Mouse (Mus musculus): ENCODE data around the gene Sufu. TPM values are rescaled to one million over a fixed set of nuclear protein-coding genes. Genes with fewer than 3 reads are reported as not detected.

Gene Sufu
- polyA plus RNA-seq, 1 experiment from 2014 or later = 33.2 TPM

- Histone ChIP-seq H3K4me1 (replicated peaks; ENCODE audit: control insufficient read depth, insufficient read depth, low read length) (peaks cover 14% of the 10 kb centered on the region), H3K36me3 (ENCODE audit: control insufficient read depth, insufficient read depth, low read length) (no peaks in the 10 kb centered on the region), H3K4me2 (replicated peaks; ENCODE audit: low read depth, low read length) (no peak overlapping the region), H3K27ac (ENCODE audit: low read depth, low read length) (peak overlapping the region; percentile 63), H3K9me3 (ENCODE audit: control insufficient read depth, low read length) (no peaks in the 10 kb centered on the region), H3K4me3 (ENCODE audit: low read depth, low read length) (no peak overlapping the region), H3K9ac (ENCODE audit: low read depth, low read length) (no peak overlapping the region), H3K27me3 (ENCODE audit: control insufficient read depth, insufficient read depth, low read length) (no peaks in the 10 kb centered on the region)
- 38% methylated on average over 7 of the region's 7 CpGs for WGBS
- ATAC-seq (ENCODE audit: low FRiP score) (no peak), DNase-seq (ENCODE audit: low spot score) (no peak)
These were observed 50.4 kb downstream of the Sufu start for GRCm38 (mm10) chr19:46447110-46447509.

- DNase-seq (ENCODE audit: low spot score) (no peak), ATAC-seq (ENCODE audit: low FRiP score) (no peak)
- H3K4me2 ChIP-seq (replicated peaks; ENCODE audit: low read depth, low read length) = no peak overlapping the region
- WGBS = 50% methylated on average over 6 of the region's 6 CpGs
- H3K9ac ChIP-seq (ENCODE audit: low read depth, low read length) = no peak overlapping the region
- no peak overlapping the region for H3K4me3 ChIP-seq (ENCODE audit: low read depth, low read length)
- no peaks in the 10 kb centered on the region for H3K27me3 ChIP-seq (ENCODE audit: control insufficient read depth, insufficient read depth, low read length)
- peaks cover 14% of the 10 kb centered on the region for H3K4me1 ChIP-seq (replicated peaks; ENCODE audit: control insufficient read depth, insufficient read depth, low read length)
- no peaks in the 10 kb centered on the region for H3K36me3 ChIP-seq (ENCODE audit: control insufficient read depth, insufficient read depth, low read length)
- H3K27ac ChIP-seq (ENCODE audit: low read depth, low read length) = no peak overlapping the region
- H3K9me3 ChIP-seq (ENCODE audit: control insufficient read depth, low read length) = no peaks in the 10 kb centered on the region
These were observed 51.2 kb downstream of the Sufu start for GRCm38 (mm10) chr19:46447911-46448310.

DNA sequence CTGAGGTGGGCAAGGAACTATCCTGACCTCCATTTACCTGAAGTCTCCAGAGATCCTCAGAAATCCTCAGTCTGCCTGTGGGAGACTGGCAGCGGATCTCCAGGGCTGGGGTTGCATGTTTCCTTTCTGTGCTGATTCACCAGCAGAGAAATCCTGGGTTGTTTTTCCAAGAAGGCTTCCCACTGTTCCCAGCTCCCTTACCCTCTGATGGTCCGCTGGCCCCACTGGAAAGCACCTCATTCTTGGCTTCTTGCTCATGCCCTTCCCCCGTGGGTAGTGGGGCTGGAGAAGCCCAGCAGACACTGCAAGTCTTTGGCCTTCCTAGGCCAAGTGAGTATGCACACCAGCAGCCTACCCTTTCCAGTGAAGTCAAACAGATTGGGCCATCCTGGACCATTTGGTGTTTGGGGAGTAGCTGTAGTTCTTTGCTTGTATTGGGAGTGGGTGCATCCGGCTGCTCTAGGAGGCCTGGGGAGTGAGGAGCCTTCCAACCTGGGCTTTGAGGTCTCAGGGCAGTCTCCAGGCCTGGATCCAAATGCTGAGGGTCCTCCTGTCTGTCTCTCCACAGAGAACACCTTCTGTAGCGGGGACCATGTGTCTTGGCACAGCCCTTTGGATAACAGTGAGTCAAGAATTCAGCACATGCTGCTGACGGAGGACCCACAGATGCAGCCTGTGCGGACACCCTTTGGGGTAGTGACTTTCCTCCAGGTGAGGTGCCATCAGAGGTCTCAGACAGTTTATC, 52.7 kb downstream of the Sufu start:
- H3K4me2 ChIP-seq (replicated peaks; ENCODE audit: low read depth, low read length) = no peak overlapping the region
- 77% methylated on average over 7 of the region's 7 CpGs for WGBS
- no peaks in the 10 kb centered on the region for H3K27me3 ChIP-seq (ENCODE audit: control insufficient read depth, insufficient read depth, low read length)
- H3K9ac ChIP-seq (ENCODE audit: low read depth, low read length) = no peak overlapping the region
- no peak for DNase-seq (ENCODE audit: low spot score)
- no peak for ATAC-seq (ENCODE audit: low FRiP score)
- no peak overlapping the region for H3K4me3 ChIP-seq (ENCODE audit: low read depth, low read length)
- H3K9me3 ChIP-seq (ENCODE audit: control insufficient read depth, low read length) = no peaks in the 10 kb centered on the region
- H3K27ac ChIP-seq (ENCODE audit: low read depth, low read length) = no peak overlapping the region
- peaks cover 7% of the 10 kb centered on the region; the same call in 1 of the 2 replicates for H3K4me1 ChIP-seq (replicated peaks; ENCODE audit: control insufficient read depth, insufficient read depth, low read length)
- no peaks in the 10 kb centered on the region for H3K36me3 ChIP-seq (ENCODE audit: control insufficient read depth, insufficient read depth, low read length)

DNA sequence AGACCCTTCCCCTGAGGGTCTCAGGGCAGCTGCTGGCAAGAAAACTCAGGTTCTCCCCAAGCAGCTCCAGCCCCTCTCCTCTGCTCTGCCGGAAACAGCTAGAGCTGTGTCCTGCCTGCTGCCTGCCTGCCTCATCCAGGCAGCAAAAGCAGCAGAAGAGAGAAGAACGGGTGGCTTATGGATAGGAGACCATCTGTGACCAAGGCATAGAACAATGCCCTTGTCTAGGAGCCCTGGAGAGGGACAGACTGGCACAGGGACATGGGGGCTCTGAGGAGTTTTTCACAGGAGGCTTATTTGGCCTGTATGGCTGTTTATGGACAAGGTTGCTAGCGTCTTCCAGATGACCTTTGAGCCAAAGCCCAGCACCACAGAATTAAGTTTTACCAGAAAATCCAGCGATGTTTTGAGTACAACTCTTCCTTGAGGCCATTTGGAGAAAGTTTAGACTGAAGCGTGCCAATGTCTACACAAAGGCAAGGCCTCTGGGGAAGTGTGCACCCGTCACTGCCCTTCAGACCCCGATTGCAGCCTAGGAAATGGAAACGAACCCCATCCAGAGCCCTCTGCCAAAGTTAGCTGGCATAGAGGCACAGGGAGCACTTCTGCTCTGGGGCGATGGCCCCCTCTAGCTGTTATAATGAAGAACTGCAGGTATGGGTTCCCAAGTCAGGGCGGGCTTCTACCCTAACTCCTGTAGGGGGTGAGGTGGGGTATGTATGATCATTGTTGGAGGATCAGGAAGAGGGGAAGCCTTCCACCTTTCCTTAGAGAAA, 55.5 kb downstream of the Sufu start:
- H3K4me1 ChIP-seq (replicated peaks; ENCODE audit: control insufficient read depth, insufficient read depth, low read length) = peaks cover 8% of the 10 kb centered on the region; the same call in 1 of the 2 replicates
- 42% methylated on average over 10 of the region's 10 CpGs for WGBS
- no peaks in the 10 kb centered on the region for H3K9me3 ChIP-seq (ENCODE audit: control insufficient read depth, low read length)
- no peak overlapping the region for H3K4me2 ChIP-seq (replicated peaks; ENCODE audit: low read depth, low read length)
- ATAC-seq (ENCODE audit: low FRiP score) = peak; percentile 67; the same call in 1 of the 2 replicates
- H3K27me3 ChIP-seq (ENCODE audit: control insufficient read depth, insufficient read depth, low read length) = no peaks in the 10 kb centered on the region
- peak; percentile 73 for DNase-seq (ENCODE audit: low spot score)
- peak overlapping the region; percentile 2; the same call in 1 of the 2 replicates for H3K27ac ChIP-seq (ENCODE audit: low read depth, low read length)
- H3K4me3 ChIP-seq (ENCODE audit: low read depth, low read length) = no peak overlapping the region
- H3K36me3 ChIP-seq (ENCODE audit: control insufficient read depth, insufficient read depth, low read length) = no peaks in the 10 kb centered on the region
- H3K9ac ChIP-seq (ENCODE audit: low read depth, low read length) = no peak overlapping the region

DNA sequence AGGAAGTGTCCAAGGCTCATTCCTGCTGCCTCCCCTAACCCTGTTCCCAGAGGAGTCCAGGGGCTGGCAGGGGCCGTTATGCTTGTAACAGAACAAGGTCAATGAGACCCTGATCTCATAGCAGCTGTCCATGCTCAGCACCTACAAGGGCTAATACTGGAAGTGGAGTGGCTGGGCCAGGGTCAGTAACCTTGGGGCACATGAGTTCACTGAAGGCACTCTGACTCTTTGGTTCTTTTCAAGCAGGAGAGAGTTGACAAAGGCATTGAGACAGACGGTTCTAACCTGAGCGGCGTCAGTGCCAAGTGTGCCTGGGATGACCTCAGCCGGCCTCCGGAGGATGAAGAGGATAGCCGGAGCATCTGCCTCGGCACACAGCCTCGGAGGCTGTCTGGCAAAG, 56.2 kb downstream of the Sufu start:
- Histone ChIP-seq H3K27ac (ENCODE audit: low read depth, low read length) (no peak overlapping the region), H3K4me2 (replicated peaks; ENCODE audit: low read depth, low read length) (no peak overlapping the region), H3K36me3 (ENCODE audit: control insufficient read depth, insufficient read depth, low read length) (no peaks in the 10 kb centered on the region), H3K9me3 (ENCODE audit: control insufficient read depth, low read length) (no peaks in the 10 kb centered on the region), H3K9ac (ENCODE audit: low read depth, low read length) (no peak overlapping the region), H3K27me3 (ENCODE audit: control insufficient read depth, insufficient read depth, low read length) (no peaks in the 10 kb centered on the region), H3K4me1 (replicated peaks; ENCODE audit: control insufficient read depth, insufficient read depth, low read length) (peaks cover 4% of the 10 kb centered on the region; the same call in 1 of the 2 replicates), H3K4me3 (ENCODE audit: low read depth, low read length) (no peak overlapping the region)
- ATAC-seq (ENCODE audit: low FRiP score) = no peak
- DNase-seq (ENCODE audit: low spot score) = no peak
- 76% methylated on average over 9 of the region's 9 CpGs for WGBS

GRCm38 (mm10) chr19:46454126-46454880, 57.6 kb downstream of the Sufu start:
- ATAC-seq (ENCODE audit: low FRiP score) (no peak), DNase-seq (ENCODE audit: low spot score) (no peak)
- H3K36me3 ChIP-seq (ENCODE audit: control insufficient read depth, insufficient read depth, low read length) = no peaks in the 10 kb centered on the region
- H3K9ac ChIP-seq (ENCODE audit: low read depth, low read length) = no peak overlapping the region
- no peak overlapping the region for H3K4me3 ChIP-seq (ENCODE audit: low read depth, low read length)
- H3K4me1 ChIP-seq (replicated peaks; ENCODE audit: control insufficient read depth, insufficient read depth, low read length) = peaks cover 2% of the 10 kb centered on the region; the same call in 1 of the 2 replicates
- peak overlapping the region; percentile 62 for H3K27ac ChIP-seq (ENCODE audit: low read depth, low read length)
- H3K4me2 ChIP-seq (replicated peaks; ENCODE audit: low read depth, low read length) = no peak overlapping the region
- 73% methylated on average over 20 of the region's 20 CpGs for whole genome bisulfite sequencing
- H3K27me3 ChIP-seq (ENCODE audit: control insufficient read depth, insufficient read depth, low read length) = no peaks in the 10 kb centered on the region
- no peaks in the 10 kb centered on the region for H3K9me3 ChIP-seq (ENCODE audit: control insufficient read depth, low read length)

DNA sequence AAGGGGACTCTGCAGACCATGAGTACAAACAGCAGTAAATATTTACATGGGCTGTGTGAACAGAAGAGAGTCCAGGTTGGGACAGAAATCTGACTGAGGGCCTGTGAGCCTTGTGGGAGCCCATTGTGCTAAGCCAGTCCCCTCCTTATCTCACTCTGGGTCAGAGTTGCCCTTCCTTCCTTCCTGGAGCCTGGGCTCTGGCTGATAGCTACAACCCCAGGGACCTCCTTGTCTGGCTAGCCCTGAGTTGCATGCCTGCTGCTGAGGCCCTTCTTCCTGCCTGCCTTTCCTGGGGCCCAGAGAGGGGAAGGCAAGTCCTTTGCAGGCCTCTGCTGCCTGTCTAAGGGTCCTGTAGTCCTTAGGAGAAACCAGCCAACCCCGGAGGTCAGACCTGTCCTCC, 58.3 kb downstream of the Sufu start:
- Histone ChIP-seq H3K9me3 (ENCODE audit: control insufficient read depth, low read length) (no peaks in the 10 kb centered on the region), H3K4me1 (replicated peaks; ENCODE audit: control insufficient read depth, insufficient read depth, low read length) (peaks cover 2% of the 10 kb centered on the region; the same call in 1 of the 2 replicates), H3K36me3 (ENCODE audit: control insufficient read depth, insufficient read depth, low read length) (no peaks in the 10 kb centered on the region), H3K27ac (ENCODE audit: low read depth, low read length) (peak overlapping the region; percentile 62), H3K4me2 (replicated peaks; ENCODE audit: low read depth, low read length) (no peak overlapping the region), H3K4me3 (ENCODE audit: low read depth, low read length) (no peak overlapping the region), H3K9ac (ENCODE audit: low read depth, low read length) (no peak overlapping the region), H3K27me3 (ENCODE audit: control insufficient read depth, insufficient read depth, low read length) (no peaks in the 10 kb centered on the region)
- WGBS = 73% methylated on average over 1 of the region's 1 CpGs
- ATAC-seq (ENCODE audit: low FRiP score) = no peak
- no peak for DNase-seq (ENCODE audit: low spot score)

- H3K36me3 ChIP-seq (ENCODE audit: control insufficient read depth, insufficient read depth, low read length) = no peaks in the 10 kb centered on the region
- no peak overlapping the region for H3K4me2 ChIP-seq (replicated peaks; ENCODE audit: low read depth, low read length)
- 0 out of 2 replicates have a peak overlapping the region, but pooled peaks have one; percentile 58 for H3K27ac ChIP-seq (ENCODE audit: low read depth, low read length)
- 94% methylated on average over 8 of the region's 8 CpGs for WGBS
- H3K9me3 ChIP-seq (ENCODE audit: control insufficient read depth, low read length) = no peaks in the 10 kb centered on the region
- ATAC-seq (ENCODE audit: low FRiP score) (no peak), DNase-seq (ENCODE audit: low spot score) (no peak)
- H3K4me3 ChIP-seq (ENCODE audit: low read depth, low read length) = no peak overlapping the region
- no peaks in the 10 kb centered on the region for H3K27me3 ChIP-seq (ENCODE audit: control insufficient read depth, insufficient read depth, low read length)
- H3K9ac ChIP-seq (ENCODE audit: low read depth, low read length) = no peak overlapping the region
- peaks cover 2% of the 10 kb centered on the region; the same call in 1 of the 2 replicates for H3K4me1 ChIP-seq (replicated peaks; ENCODE audit: control insufficient read depth, insufficient read depth, low read length)
These were observed 58.9 kb downstream of the Sufu start for GRCm38 (mm10) chr19:46455556-46455955.

Data from hindbrain, embryonic 11.5 days (tissue).